Mouse (Mus musculus): Measurements from ENCODE around the gene Dnajb5. TPM values are rescaled to one million over a fixed set of nuclear protein-coding genes. Genes with fewer than 3 reads are reported as not detected.

The Dnajb5 gene
- total RNA-seq, 2 experiments from 2014 or later: 143 to 183 TPM

GRCm38 (mm10) chr4:42944185-42944584, 5.4 kb upstream of the Dnajb5 start:
- DNase-seq: no peak

- no peak for DNase-seq
These were observed 4.6 kb upstream of the Dnajb5 start for GRCm38 (mm10) chr4:42945043-42945442.

- no peak for DNase-seq
These were observed 4.2 kb upstream of the Dnajb5 start for GRCm38 (mm10) chr4:42945445-42945844.

GRCm38 (mm10) chr4:42945952-42946351, 3.7 kb upstream of the Dnajb5 start:
- DNase-seq: no peak

- no peak for DNase-seq
These were observed 2.8 kb upstream of the Dnajb5 start for GRCm38 (mm10) chr4:42946733-42947290.

GRCm38 (mm10) chr4:42948527-42948926, 1.1 kb upstream of the Dnajb5 start:
- DNase-seq: no peak

DNA sequence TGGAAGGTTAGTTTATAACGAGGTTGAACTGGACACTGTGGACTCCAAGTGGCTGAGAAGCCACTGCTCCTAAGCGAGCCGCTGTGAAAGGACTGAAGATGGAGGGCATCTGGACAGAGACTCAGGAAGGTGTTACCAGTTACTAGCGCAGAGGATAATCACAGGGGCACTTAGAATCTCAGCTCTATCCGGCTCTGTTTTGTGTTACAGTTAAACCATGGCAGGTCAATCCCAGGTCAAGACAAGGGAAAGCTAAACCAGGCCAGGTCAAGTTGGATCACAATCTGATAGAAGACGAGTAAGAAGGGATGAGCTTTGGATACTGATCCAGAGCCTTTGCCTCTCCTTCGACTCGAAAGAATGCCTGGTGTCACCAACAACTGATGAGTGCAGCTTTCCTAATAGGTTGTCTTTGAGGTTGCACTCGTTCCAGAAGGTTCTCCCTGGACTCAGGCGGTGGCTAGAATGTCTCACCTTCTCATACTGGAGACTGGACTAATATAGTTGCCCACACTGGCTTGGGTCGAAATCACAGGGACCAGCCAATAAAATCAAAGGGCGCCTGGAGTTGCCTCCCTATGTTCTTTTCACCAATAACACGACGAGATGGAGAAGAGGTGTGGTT, 451 bp upstream of the Dnajb5 start:
- DNase-seq: no peak

GRCm38 (mm10) chr4:42950065-42950558, 498 bp downstream of the Dnajb5 start:
- DNase-seq: peak; percentile 95

- peak; percentile 39 for DNase-seq
These were observed 1.9 kb downstream of the Dnajb5 start for GRCm38 (mm10) chr4:42951206-42952195.

- DNase-seq: peak; percentile 84
These were observed 2.9 kb downstream of the Dnajb5 start for GRCm38 (mm10) chr4:42952563-42952962.

DNA sequence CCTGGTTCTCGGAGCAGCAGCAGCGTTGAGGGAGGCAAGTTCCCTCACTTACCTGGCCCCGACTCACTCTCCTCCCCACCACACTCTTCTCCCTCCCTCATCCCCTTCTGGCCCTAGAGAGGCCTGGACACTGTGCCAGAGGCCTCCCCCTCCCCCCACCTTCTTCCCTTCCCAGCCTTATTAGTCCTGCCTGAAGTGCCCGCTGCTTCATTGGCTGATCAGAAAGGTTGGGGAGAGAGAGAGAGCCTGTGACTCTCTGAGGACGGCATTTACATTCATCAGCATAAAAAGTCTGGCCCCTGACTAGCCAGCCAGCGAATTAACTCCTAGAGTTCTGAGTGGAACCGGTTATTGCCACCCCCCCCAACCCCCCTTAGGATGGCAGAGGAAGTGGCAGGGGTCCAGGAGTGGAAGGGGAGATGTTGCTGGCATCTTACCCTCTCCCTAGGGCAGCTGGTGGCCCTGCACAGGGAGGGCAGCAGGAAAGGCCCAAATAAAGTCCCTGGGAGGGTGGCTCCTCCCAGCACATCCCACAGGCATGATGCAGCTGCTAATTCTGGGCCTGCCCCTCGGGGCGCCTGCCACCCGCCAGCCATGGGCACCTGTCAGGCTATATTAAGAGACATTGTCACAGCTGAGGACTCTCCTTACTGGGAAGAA, 4.0 kb downstream of the Dnajb5 start:
- peak; percentile 91 for DNase-seq

- peak; percentile 70 for DNase-seq
These were observed 4.7 kb downstream of the Dnajb5 start for GRCm38 (mm10) chr4:42954297-42954696.

DNA sequence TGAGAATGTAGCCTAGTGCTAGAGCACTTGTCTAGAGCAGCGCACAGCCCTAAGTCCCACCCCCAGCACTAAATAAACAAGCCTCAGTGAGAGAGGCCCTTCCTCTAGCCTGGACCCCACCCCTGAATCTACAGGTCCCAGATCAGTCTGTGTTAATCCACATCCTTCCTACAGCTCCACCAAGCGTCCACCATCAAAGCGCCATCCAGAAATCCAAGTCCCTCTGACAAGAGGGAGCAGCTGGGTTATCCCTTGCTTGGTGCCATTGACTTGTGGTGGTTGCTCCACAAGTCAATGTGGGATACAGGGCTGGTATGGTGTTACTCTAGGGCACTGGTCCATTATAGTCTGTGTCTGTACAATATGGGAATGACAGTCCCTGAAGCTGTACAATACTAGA, 5.6 kb downstream of the Dnajb5 start:
- DNase-seq: no peak

DNA sequence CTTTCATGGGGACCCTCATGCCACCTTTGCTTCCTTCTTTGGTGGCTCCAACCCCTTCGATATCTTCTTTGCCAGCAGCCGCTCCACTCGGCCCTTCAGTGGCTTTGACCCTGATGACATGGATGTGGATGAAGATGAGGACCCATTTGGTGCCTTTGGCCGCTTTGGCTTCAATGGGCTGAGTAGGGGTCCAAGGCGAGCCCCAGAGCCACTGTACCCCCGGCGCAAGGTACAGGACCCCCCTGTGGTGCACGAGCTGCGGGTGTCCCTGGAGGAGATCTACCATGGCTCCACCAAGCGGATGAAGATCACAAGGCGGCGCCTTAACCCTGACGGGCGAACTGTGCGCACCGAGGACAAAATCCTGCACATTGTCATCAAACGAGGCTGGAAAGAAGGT, 7.0 kb downstream of the Dnajb5 start:
- DNase-seq: no peak

DNA sequence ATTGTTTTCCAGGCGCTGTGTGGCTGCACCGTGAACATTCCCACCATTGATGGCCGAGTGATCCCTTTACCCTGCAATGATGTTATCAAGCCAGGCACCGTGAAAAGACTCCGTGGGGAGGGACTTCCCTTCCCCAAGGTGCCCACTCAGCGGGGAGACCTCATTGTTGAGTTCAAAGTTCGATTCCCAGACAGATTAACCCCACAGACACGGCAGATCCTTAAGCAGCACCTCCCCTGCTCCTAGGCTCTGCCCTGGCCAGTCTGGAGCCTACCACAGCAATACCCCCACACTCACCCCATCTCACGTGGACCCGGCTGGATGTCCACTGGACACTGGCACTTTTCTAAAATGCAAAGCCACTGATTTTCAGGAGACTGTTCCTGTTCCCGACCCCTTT, 7.7 kb downstream of the Dnajb5 start:
- DNase-seq: no peak

- DNase-seq: no peak
These were observed 8.4 kb downstream of the Dnajb5 start for GRCm38 (mm10) chr4:42957979-42958378.

- DNase-seq: no peak
These were observed 9.3 kb downstream of the Dnajb5 start for GRCm38 (mm10) chr4:42958942-42959341.

GRCm38 (mm10) chr4:42959382-42959781, 9.8 kb downstream of the Dnajb5 start:
- DNase-seq: no peak

DNA sequence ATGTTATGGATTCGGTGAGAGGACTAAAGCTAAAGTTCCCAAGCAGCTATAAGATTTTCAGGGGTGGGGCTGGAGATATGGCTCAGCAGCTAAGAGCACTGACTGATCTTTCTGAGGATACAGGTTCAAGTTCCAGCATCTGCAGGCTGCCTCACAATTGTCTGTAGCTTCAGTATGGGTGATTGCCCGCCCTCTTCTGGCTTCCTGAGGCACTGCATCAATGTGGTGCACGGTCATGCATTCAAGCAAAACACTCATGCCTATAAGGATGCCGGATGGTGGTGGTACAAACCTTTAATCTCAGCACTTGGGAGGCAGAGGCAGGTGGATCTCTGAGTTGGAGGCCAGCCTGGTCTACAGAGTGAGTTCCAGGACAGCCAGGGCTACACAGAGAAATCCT, 12.0 kb downstream of the Dnajb5 start:
- DNase-seq: no peak

- no peak for DNase-seq
These were observed 13.9 kb downstream of the Dnajb5 start for GRCm38 (mm10) chr4:42963480-42963879.

- no peak for DNase-seq
These were observed 15.6 kb downstream of the Dnajb5 start for GRCm38 (mm10) chr4:42965039-42965719.

GRCm38 (mm10) chr4:42969304-42969703, 19.7 kb downstream of the Dnajb5 start, which contains the start of gene 1700022I11Rik:
Gene 1700022I11Rik, plus strand, starts transcription at chr4:42969604.
- no peak for DNase-seq

All from gastrocnemius, postnatal 25 days (tissue).